Mouse (Mus musculus): ENCODE results near the gene Fsd2. TPM values are rescaled to one million over a fixed set of nuclear protein-coding genes. Genes with fewer than 3 reads are reported as not detected.

Fsd2 gene
- polyA plus RNA-seq, 2 experiments from 2014 or later: 5.0 to 5.1 TPM

Other genes starting within 250 kb of the Fsd2 start
- 1,000 to 10,000 TPM; 1,375 to 1,389 TPM for gene Rps17, start 221.7 kb downstream of the Fsd2 start, polyA plus RNA-seq (2017; shearing (Covaris generic))
- not detected for gene Cpeb1, start 111.5 kb downstream of the Fsd2 start, polyA plus RNA-seq (2017; shearing (Covaris generic))
- not detected for gene Ap3b2, start 73.0 kb downstream of the Fsd2 start, polyA plus RNA-seq (2017; shearing (Covaris generic))
- gene BC048679, start 68.7 kb downstream of the Fsd2 start, polyA plus RNA-seq (2017; shearing (Covaris generic)): not detected
- gene Whamm, start 4.3 kb upstream of the Fsd2 start, polyA plus RNA-seq (2017; shearing (Covaris generic)): 1 to 10 TPM; 4.1 to 4.4 TPM
- gene Homer2, start 140.6 kb upstream of the Fsd2 start, polyA plus RNA-seq (2017; shearing (Covaris generic)): under 1 TPM in 1 of 2 experiments, not detected in 1; 0.41 TPM
- 100 to 1,000 TPM; 159 to 170 TPM for gene Ramac, start 196.0 kb upstream of the Fsd2 start, polyA plus RNA-seq (2017; shearing (Covaris generic))
- 10 to 100 TPM; 71.6 to 82.9 TPM for gene 3110040N11Rik, start 222.5 kb upstream of the Fsd2 start, polyA plus RNA-seq (2017; shearing (Covaris generic))